Mouse (Mus musculus) megakaryocyte-erythroid progenitor cell, adult 5-6 weeks (primary cell): ENCODE results near the gene Aspscr1. TPM values are rescaled to one million over a fixed set of nuclear protein-coding genes. Genes with fewer than 3 reads are reported as not detected.

Experiments used
- ATAC-seq: replicated peaks from 2 replicates; pipeline ENCODE4 v1.8.0; 2016; ENCODE audit warnings: mild to moderate bottlenecking, inconsistent platforms; ENCODE audit not compliant: severe bottlenecking, poor library complexity, low FRiP score, low TSS enrichment
- total RNA-seq, 2 experiments: library from RNA; stranded (forward) in 1 of 2; stranded (reverse) in 1 of 2; fragments of 200-1000, 215-1000 nt in 1 of 2; fragments of >200 nt in 1 of 2; fragmentation: Nextera tagmentation in 1 of 2; gene quantifications; 2 replicates each; pipeline ENCODE4 v1.2.3; 2014 to 2017

Gene Aspscr1
- total RNA-seq, 2 experiments from 2014 or later: 52.7 to 108 TPM

DNA sequence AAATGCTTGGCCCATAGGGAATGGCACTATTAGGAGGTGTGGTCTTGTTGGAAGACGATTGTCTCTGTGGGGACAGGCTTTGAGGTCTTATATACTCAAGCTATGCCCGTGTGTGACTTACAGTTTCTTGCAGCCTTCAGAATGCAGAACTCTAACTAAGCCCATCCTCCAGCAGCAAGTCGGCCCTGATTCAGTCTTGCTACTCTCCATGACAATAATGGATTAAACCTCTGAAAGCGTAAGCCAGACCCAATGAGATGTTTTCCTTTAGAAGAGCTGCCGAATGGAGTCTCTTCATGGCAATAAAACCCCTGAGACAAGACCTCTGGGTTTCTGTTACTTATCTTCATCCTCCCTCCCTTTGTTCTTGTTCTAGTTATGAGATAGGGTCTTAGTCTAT is 38.0 kb upstream of the Aspscr1 start:
- no peak for ATAC-seq

DNA sequence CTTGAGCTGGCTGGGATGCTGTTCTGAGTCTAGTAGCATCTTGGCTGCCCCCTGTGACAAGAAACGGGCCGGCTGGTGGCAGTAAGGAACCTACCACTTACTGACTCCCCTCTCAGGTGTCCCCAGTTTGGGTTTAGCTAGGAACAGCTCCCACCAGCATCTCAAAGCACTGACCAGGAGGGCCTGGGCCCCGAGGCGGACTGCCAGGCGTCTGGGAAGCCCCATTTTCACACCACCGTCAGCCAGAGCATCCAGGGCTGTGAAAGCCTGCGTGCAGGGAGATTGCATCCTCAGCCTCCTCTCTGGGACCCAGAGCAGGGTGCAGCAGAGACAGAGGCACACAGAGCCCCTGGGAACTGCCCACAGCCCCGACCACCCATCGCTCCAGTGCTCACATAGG is 31.5 kb upstream of the Aspscr1 start:
- ATAC-seq: no peak

DNA sequence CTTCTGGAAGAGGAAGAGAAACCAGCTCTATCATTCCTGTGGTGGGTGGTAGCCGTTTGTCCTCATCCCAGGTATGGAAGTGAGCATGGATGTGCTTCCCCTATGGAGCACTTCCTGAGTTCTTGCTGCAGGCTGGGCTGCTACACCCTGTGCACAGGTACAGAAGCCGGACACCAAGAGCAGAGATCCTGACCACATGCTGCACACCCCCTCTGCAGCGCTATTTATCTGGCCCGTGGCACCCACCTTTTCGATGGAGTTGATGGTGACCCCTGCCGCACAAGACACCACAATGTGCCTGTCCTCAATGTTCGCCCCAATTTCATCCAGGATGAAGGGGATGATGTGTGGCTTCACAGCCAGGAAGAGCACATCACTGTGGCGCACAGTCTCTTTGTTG is 30.9 kb upstream of the Aspscr1 start:
- no peak for ATAC-seq

DNA sequence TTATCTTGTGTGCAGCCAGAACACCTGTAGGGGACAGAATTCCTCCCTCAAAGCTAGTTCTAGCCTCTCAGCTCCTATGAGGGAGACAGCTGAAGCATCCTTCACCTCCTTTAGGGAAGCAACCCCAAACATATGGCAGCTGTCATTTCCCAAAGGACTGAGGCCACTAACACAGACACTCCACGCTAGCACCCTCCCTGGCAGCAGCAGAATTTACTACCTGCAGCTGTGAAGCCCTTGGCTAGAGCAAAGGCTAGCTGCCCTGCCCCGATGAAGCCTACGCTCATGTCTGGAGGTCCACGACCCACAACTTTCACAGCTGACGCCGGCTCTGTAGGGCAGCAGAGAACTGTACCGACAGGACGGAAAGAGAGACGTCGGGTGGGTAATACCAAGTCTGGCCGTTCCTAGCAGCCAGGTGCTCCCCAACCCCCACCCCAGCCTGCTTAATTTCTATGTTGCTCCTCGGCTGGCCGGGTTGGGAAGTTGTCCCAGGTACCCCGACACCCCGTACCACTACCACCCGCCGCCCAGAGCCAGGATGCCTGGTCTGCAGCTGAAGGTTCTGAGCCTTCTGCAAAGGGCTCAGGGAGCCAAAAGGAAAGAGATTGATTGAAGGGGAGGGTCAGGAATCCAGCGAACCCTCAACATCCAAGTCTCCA is 29.7 kb upstream of the Aspscr1 start:
- ATAC-seq: peak; percentile 48

DNA sequence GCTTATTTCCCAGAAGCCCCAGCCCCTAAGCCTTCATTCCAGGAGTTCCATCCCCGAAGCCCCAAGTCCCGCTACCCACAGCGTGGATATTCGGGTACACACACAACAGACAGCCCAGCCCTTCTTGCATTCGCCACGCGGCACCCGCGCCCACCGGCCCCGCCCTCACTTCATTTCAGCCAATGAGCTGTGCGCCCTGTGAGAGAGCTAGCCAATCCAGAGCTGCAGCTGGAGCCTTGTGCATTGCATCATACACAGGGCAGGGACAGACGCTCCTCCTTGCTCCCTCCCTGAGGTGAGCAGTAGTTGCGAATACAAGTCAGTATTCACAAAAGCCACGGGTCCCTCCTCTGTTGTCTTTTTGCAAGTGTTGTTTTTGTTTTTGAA is 29.2 kb upstream of the Aspscr1 start, which contains the start of gene Pycr1:
Gene Pycr1, minus strand, starts transcription at position 169 of the 387 bp plus-strand sequence.
- ATAC-seq: peak; percentile 97

DNA sequence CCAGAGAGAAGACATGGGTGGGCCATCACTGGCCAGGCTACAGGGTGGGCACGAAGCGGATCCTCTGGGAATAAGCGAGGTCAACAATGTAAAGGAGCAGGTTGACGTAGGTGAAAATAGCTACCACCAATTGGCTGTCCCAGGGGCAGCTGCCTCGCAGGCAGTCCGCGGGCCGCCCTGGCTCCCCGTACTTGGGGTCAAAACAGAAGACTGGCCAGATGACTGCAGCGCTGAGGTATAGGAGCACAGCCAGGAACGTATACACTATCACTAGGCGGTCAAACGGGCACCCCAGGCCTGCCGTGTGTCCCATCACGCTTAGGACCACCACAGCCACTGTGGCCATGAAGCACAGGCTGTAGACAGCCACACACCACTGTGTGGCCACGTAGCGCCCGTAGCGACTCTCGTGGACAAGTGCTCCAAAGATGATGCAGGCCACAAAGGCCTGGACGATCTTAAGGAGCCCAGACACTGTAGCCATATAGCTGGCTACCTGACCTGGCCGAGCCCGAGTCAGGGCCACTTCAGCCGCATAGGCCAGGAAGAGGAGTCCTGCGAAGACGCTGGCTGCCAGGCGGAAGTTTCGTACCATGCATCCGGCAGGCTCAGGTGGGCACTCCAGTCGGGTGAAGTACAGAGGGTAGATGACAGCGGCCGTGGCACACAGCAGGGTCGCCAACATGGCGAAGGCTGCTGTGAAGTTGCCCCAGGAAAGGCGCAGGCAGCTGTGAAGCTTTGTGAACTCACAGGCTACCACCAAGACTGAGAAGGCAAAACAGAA is 25.5 kb upstream of the Aspscr1 start:
- no peak for ATAC-seq

DNA sequence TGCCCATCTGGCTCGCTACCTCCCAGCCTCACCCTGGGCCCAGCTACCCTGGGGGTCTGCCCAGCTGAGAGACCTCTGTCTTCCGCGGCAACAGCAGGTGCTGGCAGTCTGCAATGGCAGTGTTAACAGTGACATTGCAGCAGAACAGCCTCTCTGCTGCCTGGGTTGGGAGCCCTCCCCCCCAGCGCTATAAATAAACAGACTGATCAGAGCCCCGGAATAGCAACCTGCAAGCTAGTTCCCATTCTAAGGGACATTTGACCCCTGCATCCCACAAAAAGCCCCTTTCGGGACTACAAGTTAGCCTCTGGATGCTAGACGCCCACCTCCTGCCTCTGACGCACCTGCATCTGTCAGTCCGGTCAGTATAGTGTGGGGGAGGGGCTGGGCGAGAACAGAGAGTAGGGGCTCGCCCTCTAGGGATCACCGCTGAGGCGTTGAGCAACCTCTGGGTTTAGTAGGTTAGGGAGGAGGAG is 24.7 kb upstream of the Aspscr1 start, which contains the start of gene Myadml2:
Gene Myadml2, minus strand, starts transcription at position 158 of the 476 bp plus-strand sequence.
- no peak for ATAC-seq

DNA sequence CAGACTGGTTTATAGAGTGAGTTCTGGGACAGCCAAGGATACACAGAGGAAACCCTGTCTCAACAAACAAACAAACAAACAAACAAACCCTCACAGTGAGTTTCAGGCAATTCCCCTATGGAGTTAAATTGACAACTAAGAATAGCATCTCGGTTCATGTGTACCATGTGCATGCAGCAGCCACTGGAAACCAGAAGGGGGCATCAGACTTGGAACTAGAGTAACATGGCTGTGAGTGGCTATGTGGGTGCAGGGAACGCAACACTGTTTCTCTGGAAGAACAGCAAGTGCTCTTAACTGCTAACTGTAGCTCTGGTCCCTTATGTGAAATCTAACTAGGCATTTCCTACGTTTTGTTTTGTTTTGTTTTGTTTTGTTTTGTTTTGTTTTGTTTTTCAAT is 20.9 kb upstream of the Aspscr1 start:
- ATAC-seq: no peak

DNA sequence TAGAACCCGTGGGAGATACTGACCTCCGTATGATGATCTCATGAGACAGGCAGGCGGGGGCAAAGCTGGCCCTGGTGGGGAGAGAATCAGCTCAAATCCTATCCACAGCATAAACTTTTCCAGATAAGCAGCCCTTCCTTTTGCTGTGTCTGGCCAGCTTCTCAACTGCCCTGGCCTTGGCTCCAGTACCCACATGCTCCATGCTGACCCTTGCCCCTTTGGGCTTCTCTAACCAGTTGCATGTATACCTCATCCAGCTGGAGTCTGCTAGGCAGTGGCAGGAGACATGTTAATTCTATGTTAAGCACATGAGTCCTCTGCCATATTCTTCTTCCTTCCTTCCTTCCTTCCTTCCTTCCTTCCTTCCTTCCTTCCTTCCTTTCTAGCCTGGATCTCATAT is 18.0 kb upstream of the Aspscr1 start:
- ATAC-seq: no peak

DNA sequence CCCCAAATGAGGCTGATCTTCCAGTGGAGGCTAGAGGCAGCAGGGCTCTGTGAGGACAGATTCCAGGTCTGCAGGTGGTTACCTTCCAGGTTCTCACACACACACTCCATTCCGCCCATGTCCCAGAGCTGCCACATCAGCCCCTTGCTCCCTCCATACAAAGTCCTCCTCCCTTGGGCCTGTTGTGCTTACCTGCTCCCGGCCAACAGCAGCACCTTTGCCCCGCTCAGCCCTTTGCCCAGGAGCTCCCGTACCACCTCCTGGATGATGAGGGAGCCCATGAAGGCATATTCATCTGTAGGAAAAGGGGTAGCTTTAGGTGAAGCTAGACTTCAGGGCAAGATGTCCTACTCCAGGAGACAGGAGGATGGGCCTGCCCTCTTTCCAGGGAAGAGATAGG is 15.5 kb upstream of the Aspscr1 start:
- ATAC-seq: no peak

DNA sequence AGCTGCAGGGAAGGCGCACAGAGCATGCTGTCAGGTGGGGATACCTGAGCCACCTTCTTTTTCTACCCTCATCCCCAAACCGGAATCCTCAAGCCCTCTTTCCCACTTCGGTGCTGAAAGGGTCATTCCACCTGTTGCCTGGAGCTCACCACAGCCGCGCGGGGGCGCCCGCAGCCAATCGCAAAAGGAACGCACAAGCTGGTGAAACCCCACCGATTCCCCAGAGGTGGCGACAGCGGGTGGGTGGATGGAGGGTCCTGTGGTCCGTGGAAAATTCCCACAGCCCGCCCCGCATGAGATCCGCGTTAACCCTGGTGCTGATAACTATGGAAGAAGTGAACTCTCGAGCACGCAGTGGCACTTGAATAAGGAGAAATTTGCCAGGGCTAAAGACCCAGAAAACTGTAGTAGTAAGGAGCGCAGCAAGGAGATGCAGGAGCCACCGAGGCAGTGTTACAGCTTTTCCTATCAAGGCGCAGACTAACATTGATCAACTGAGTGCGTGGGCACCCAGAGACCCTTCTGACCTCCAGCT is 13.8 kb upstream of the Aspscr1 start:
- ATAC-seq: peak; percentile 68

DNA sequence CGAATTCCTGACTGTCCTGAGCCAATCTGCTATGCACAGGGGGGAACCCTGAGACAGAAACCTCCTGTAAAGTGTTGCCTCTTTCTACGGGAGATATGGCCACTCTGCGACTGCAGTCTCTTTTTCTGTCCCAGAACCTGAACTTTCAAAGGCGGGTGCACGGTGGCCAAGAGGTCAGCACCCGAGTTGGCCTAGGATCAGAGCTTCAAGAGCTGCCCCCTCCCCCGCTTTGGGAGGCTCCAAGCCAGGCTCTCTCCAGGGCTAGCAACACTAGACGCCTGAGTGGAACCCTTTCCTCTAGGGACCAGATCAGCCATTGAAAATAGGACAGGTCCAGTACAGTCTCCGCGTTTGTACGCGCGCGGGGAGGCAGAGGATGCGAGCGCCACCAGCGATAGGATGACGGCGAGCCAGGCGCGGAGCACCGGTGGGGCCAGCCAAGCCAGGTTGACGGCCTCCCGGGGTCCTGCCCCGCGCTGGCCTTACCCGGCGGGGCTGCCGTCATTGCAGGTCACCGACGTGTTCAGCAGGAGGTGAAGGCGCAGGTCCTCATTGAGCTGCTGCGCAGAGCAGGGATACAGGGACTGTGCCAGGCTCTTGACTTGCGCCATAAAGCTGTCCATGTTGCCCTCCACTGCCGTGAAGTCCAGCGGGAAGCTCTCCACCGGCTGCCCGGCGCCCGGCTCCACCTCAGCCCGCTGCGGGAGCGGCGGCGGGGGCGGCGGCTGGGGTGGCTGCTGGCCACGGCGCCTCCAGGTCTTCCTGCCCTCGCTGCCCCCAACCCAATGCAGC is 13.1 kb upstream of the Aspscr1 start:
- no peak for ATAC-seq

DNA sequence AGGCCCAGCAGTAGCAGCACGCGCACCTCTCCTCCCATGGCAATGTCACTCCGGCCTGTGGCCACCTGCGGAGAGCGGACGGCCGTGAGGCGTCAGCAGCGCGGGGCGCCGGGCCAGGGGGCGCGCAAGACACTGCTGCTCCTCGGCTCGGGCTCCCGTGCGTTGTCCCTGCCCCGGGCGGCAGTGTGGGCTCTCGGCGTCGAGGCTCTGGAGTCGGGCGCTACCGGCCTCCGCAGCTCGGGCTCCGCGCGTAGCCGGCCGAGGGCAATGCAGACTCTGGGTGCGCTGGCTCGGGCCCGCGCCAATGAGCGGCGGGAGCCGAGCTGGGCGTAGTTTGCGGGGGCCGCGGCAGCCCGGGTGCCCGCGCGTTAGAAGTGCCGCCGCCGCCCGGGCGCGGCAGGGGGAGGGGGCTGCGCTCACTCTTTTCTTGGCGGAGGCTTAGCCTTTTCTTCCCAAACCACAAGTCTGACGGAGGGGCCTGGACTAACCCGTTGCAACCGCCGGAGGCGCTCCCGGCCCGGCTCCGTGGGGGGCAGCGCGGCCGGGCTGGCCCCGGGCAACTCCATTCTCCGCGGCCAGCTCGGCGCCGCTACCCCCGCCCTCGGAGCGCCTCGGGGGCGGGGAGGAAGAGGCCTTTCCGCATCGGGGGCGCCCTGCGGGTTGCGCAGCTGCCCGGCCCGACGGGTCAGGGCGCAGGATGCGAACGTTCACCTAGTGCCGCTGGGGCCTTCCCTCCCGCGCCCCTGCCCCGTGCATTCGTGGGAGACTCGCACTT is 12.3 kb upstream of the Aspscr1 start:
- no peak for ATAC-seq

DNA sequence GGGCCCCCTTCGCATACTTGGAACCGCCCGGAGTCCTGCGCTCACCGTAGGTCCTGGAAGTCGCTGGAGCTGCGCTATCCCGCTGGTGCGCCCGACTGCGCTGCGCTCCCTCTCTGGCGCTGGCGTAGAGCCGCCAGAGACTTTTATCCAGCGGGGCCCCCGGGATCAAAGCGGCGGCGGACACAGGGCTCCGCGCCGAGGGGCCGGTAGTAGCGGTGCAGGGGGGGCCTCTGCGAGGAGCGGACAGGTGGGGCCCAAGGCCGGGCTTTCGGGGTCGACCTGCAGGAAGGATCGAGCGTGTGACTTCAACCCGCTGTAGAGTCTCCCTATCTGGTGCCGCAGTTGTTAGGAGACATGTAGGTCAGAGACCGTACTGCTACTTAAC is 11.7 kb upstream of the Aspscr1 start, which contains the start of gene Notum:
Gene Notum, minus strand, starts transcription at position 100 of the 385 bp plus-strand sequence.
- no peak for ATAC-seq

DNA sequence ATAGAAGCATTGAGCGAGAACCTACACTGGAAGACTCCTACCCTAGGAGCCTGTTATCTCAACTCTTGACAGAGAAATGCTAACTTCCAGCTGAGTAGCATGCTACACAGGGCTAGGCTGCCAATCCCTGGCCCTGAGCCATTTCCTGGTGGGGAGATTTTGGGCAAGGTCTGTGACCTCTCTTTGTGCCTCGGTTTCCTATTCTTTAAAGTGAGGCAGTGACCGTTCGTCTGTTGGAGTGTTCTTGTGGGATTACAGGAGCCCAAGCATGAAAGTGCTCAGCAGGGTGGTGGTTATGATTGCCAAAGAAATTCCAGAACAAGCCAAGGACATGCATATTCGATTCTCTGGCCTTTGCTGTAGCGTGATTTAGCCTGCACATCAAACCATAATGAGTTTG is 10.0 kb upstream of the Aspscr1 start:
- no peak for ATAC-seq

DNA sequence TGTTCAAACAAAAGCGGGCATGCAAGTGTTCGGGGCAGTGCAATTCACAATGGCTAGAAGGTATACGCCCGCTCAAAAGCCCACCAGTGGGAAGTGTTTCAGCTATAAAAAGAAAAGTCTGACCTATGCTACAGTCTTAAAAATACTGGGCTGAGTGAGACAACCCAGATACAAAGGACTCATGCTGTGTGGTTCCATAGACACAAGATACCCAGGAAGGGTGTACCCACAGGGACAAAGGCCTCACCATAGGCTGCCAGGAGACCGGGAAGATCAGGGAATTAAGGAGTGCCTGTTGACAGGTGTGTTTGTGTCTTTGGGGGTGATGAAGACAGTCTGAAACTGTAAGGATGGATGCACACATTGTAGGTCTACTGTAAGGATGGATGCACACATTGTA is 9.1 kb upstream of the Aspscr1 start:
- ATAC-seq: no peak

DNA sequence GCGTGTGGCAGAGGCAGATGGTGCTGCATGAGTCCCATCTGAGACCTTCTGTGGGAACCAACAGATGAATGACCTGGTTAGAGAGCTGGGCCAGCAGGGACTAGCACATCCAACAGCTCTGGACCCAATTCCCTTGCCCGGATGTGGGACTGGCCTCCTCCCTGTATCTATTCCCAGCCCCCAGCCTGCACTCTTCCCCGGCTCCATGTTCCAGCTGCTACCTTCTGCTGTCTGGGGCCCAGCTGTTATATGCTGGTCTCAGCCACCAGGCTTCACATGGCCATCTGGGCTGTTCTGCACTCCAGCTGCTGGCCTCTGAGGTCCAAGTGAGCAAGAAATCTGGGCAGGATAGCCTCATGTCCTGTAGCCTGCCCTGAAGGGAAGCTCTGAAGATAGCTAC is 7.4 kb upstream of the Aspscr1 start:
- ATAC-seq: no peak

DNA sequence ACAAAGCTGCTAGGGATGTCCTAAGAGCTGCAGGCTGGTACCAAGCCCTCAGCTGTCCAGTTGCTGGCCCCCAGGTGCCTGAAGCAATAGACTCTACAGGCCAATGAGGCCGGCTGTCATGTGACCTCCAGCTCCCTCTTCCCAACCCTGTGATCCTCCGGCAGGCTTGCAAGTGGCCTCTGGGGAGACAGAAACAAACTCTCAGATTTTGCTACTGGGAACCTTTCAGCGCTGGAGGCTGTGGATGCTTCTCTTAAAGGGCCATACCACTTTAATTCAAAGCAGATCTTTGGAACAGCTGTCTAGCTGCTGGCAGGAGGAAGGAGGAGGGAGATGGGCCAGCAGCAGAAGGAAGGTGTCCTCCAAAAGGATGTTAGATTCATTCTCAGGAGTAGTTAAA is 6.2 kb upstream of the Aspscr1 start:
- no peak for ATAC-seq

DNA sequence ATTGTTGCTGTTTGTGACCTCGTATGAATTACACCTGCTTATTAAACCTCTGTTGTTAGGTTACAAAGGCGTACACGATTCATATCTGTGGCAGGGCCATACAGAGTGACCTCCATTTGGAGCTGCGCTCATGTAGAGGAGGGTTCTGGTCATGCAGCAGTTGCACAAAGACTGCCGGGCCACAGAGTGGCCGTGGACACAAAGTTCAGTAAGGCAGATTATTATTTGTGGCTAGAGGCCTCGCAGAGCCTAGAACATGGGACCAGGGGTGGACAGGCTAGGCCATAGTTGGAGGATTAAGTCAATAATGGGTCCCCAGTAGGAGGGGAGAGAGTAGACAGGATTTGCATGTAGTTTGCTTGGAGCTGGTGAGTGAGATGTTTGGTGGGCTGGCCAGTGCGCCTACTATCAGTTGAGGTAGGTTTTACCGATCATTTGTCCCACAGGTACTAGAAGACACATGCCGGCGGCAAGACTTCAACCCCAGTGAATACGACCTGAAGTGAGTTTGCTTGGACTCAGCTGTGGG is 885 bp downstream of the Aspscr1 start:
- ATAC-seq: peak; percentile 36
